Mouse (Mus musculus) lung, adult 10 weeks (tissue): ENCODE measurements around the gene Mrpl24. TPM values are rescaled to one million over a fixed set of nuclear protein-coding genes. Genes with fewer than 3 reads are reported as not detected.

Source experiments
- polyA plus RNA-seq: library from polyadenylated mRNA; stranded (reverse); fragments of 350-450 nt; fragmentation: Illumina TruSeq; extraction: RNeasy Lipid Tissue Mini Kit (QIAGEN cat#74804); gene quantifications from one replicate; pipeline ENCODE4 v1.2.3, GENCODE M21; 2014; ENCODE audit warnings: low read depth, low replicate concordance; ENCODE audit not compliant: insufficient read depth

Gene Mrpl24
- polyA plus RNA-seq = 108 TPM

DNA sequence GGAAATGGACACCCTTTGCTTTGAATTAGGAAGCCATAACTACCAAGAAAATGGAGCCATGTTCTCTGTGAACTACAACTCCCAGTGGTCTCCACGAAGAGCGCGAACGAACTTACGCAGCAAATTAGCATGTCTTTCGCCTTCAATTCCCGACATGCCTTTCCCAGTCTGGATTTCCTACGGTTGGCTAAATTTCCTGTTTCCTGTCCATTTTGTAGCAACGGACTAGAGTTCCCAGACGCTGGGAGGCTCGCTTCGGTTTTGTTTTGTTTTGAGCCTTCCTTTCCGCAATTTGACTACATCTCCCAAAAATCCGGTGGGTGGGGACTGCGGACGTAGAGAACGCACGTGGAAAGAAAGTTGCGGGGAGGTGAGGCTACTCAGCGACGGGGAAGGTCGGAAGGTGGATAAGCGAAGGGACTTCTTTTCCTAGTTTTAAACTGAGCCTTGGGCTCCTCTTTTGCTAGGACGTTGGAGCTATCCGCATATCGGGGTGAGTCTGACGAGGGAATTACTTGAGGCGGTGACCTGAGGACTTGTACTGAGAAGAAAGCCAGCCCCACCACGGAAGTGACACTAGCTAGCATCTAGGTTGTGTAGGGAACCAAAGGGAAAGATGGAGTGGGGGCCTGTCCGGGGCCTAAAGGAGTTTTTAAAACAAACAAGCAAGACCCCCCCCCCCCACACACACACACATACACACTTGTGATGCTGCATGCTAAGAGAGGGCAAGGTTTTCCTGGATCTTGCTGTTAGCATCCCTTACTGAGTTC, at the start of gene Mrpl24:
Gene Mrpl24 (plus strand): TSS at position 171 of the 773 bp plus-strand sequence.

DNA sequence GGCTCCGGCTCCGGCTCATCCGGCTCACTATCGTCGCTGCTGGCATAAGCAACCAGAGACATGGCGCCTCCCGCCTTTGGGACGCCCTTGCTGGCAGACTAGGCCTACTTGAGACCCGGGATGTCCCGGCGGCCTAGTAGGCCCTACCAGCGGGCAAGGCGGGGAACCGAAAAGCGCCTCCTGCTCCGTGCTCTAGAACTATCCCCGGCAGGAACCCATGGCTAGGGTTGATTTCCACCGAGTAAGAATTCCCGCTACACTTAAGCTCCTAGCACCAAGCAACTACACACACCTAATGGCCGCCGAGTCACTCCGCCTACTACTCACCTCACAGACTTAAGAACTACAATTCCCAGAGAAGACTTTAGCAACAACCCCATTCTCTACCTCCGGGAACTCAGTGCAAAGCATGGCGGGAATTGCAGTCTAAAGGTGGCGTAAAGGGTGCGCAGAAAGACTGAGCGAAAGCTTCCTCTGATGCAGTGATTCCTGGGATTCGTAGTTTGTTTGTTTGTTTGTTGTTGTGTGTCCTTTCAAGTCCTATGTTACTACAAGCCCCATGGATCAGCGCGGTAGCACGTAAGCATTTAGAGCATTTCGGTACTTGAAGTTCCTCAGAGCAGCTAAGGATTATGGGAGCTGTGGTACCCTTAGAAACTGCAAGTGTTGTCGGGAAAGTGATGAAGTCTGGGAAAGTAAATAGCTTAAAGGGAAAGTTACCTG, 33.9 kb upstream of the Mrpl24 start, which contains the start of gene Prcc:
Gene Prcc (minus strand): TSS at position 328 of the 723 bp plus-strand sequence.

GRCm38 (mm10) chr3:87905880-87906485, 13.3 kb upstream of the Mrpl24 start, which contains the start of gene Hdgf:
TSS of gene Hdgf (plus strand) at chr3:87906321.

GRCm38 (mm10) chr3:87930078-87930795, 10.9 kb downstream of the Mrpl24 start, which contains the start of the genes Isg20l2 and Rrnad1:
TSS of gene Isg20l2 (plus strand) at chr3:87930314.
TSS of gene Rrnad1 (minus strand) at chr3:87930717.

DNA sequence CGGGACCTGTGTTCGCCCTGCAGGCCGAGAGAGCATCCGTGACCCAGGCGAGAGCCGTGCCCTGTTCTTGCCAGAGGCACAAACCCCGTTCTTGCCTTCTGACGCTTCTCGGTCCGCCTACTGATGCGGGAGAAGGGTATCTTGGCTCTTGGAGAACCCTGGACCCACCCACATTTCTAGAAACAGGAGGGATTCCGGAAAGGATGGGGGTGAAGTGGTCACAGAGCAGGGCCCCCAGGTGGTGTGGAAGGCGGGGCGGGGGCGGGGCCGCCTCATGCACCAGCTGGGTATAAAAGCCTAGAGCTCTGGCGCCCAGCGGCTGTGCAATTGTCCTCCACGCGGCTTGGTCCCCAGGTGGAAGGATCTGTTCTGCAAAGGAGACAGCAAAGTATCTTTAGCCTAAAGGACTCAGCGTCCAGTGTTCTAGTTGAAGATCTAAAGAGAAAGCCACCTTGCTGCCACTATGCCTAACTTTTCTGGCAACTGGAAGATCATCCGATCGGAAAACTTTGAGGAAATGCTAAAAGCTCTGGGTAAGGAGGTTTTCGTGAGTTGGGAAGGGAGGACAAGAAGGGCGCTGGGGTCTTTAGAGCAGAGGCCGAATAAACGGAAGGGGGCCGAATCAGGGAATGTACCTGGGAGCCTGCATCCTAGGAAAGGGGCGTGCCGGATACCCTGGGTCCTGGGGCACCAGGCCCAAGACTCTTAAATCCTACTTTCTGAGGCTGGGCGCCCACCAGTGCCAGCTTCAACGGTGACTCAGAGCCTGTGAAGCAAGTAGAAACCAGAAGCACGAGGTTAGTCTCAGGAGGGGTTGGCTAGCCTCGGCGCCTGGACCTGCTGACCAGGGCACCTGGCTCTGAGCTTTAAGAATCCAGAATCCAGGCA, 29.3 kb downstream of the Mrpl24 start, which contains the start of gene Crabp2:
Gene Crabp2 (plus strand): TSS at position 289 of the 888 bp plus-strand sequence.

DNA sequence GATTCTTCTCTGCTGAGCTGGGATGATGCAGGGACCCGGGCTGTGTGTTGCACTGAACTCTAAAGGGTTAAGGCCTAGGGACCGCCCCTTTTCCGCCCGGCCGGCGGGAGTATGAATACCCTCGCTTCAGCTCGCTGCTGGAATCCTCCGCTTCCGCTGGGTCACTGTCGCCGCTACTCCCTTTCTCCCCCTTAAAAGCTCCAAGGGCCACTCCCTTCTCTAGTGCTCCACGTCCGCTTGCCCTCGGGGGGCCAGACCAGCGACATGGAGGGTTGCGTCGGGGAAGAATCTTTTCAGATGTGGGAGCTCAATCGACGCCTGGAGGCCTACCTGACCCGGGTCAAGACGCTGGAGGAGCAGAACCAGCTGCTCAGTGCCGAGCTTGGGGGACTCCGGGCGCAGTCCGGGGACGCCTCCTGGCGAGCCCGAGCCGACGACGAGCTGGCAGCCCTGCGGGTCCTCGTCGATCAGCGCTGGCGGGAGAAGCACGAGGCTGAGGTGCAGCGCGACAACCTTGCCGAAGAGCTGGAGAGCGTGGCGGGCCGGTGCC, 51.7 kb downstream of the Mrpl24 start, which contains the start of gene Nes:
Gene Nes (plus strand): TSS at position 140 of the 550 bp plus-strand sequence.

Other genes starting within 250 kb of the Mrpl24 start
- gene Lrrc71, start 170.9 kb upstream of the Mrpl24 start, polyA plus RNA-seq = 5.1 TPM
- gene Ntrk1, start 124.3 kb upstream of the Mrpl24 start, polyA plus RNA-seq = 0.51 TPM
- not detected for gene Insrr, start 122.6 kb upstream of the Mrpl24 start, polyA plus RNA-seq
- 18.4 TPM for gene Pear1, start 95.2 kb upstream of the Mrpl24 start, polyA plus RNA-seq
- 1.9 TPM for gene Sh2d2a, start 72.8 kb upstream of the Mrpl24 start, polyA plus RNA-seq
- gene Prcc, start 33.9 kb upstream of the Mrpl24 start, polyA plus RNA-seq = 23.4 TPM
- 89.3 TPM for gene Hdgf, start 13.2 kb upstream of the Mrpl24 start, polyA plus RNA-seq
- gene Isg20l2, start 10.8 kb downstream of the Mrpl24 start, polyA plus RNA-seq = 12.4 TPM
- gene Rrnad1, start 11.2 kb downstream of the Mrpl24 start, polyA plus RNA-seq = 10.1 TPM
- gene Crabp2, start 29.2 kb downstream of the Mrpl24 start, polyA plus RNA-seq = not detected
- 28.8 TPM for gene Nes, start 51.6 kb downstream of the Mrpl24 start, polyA plus RNA-seq
- gene Bcan, start 80.7 kb downstream of the Mrpl24 start, polyA plus RNA-seq = 1.6 TPM
- not detected for gene Hapln2, start 108.1 kb downstream of the Mrpl24 start, polyA plus RNA-seq
- gene Gpatch4, start 123.6 kb downstream of the Mrpl24 start, polyA plus RNA-seq = 14.7 TPM
- 129 TPM for gene Naxe, start 139.0 kb downstream of the Mrpl24 start, polyA plus RNA-seq
- gene Ttc24, start 158.8 kb downstream of the Mrpl24 start, polyA plus RNA-seq = not detected
- 0.18 TPM for gene Iqgap3, start 162.5 kb downstream of the Mrpl24 start, polyA plus RNA-seq
- 18.9 TPM for gene Mef2d, start 222.9 kb downstream of the Mrpl24 start, polyA plus RNA-seq